Mouse (Mus musculus) embryo, embryonic 10.5 days (tissue): ENCODE measurements around the gene H2-Ke6.
"Not testable (repeated sequence)": the region's sequence is repeated elsewhere in the genome, so short reads cannot be mapped to it uniquely, and the experiment has no call there.

Experiments
- DNase-seq: peaks from one replicate; pipeline ENCODE4 v3.0.0-alpha.2; 2015; ENCODE audit warnings: low spot score

Gene H2-Ke6

DNA sequence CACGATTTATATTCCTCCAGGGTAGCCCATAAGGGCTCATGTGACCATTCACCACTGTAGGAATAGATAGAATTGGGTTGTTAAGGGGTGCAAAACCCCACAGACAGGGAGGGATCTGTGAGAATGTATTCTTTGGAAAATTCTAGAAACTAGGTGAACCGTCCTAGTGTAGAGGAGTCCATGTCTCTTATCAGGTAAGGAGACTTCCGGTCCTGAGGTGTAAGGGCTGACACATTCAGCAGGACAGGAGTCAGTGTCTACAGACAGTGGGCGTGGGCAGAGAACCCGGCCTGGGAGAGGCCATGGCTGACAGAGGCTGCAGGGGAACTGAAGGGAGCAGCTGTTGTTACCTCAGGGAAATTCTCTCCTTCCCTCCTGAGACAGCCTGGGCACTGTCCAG is 29.2 kb downstream of the H2-Ke6 start:
- not testable (repeated sequence) for DNase-seq

- DNase-seq: not testable (repeated sequence)
Observed at GRCm38 (mm10) chr17:33997025-33997424, 30.8 kb downstream of the H2-Ke6 start.

DNA sequence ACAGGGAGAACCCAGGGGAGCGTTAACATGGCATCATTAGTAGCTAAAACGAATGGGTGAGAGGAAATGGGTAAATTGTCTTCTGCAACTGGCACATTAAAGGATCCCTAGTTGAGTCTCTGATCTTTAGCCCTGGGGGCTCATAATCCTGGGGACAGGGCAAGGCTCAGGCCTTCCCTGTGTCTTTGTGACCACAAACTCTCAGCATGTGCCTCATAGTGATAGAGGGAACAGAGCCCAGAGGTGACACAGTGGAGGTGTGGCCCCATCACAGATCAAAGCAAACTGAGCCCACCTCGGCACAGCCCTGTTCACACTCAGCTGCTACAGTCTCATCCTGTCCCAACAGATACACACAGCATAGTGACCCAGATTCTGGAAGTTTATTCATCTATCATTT is 32.2 kb downstream of the H2-Ke6 start:
- no peak for DNase-seq

DNA sequence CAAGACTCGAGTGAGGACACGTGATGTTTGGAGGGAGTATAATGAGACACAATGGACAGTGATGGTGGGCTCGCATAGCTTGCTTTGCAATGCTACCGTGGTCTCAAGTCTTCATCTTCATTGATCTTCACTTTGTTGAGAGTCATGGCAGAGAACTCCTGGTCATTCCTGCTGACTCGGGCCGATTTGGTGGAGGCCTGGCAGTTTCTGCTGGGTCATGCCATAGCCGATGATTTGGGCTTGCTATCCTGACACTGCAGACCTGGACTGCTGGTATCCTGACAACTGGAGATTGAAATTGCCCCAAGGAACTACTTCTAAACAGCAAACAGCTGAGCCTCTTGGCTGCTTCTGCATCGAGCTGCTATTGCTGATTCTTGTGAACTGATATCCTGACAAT is 32.9 kb downstream of the H2-Ke6 start:
- no peak for DNase-seq

DNA sequence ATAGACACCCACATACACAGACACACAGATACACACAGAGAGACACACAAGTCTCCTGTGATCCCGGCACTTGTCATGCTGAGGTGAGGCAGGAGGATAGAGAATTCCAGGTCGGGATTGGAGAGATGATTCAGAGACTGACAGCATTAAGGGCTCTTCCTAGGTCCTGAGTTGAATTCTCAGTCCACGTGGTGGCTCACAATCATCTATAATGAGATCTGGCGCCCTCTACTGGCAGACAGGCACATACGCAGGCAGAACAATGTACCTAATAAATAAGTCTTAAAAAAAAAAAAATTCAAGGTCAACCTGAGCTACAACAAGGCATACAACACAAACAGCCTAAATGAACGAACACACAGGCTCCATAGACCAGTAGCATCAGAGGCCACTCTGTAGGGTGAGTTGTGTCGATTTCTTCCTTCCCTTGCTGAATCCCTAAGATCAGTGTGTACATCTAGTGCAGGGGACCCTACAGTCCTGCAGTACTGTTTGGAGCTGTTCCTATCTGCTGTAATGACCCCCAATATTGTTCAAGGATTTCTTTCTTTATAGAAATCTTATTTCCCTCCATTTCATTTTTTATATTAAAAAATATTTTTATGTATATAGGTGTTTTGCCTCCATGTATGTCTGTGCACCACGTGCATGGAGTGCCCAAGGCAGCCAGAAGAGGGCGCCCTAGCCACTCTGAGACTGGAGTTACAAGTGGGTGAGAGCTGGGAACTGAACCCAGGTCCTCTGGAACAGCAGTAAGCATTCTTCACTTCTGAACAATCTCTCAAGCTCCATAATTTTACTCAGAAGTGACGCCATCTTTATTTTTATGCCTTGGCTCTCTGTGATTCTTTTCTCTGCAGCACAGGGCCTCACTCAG is 35.8 kb downstream of the H2-Ke6 start:
- peak; percentile 91 for DNase-seq

DNA sequence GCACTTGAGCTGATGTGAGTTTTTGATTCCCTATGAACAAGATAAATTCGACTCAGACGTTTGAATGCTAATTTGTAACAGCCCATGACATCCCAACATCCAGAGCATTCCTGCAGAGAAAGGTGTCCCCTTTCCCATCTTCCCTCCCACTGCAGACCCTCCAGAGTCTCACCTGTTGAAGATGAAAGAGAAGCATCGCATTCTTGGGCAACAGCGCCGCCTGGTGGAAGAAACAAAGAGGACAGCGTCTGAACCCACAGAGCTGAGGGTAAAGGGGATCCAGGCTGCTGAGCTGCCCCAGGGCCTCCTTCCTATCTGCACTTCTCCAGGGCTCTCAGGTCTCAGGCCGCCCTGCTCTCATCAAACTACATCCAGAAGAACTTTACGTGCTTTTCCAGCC is 45.7 kb downstream of the H2-Ke6 start:
- DNase-seq: peak; percentile 77

GRCm38 (mm10) chr17:33981192-33981909 is 46.5 kb downstream of the H2-Ke6 start:
- peak; percentile 97 for DNase-seq

- no peak for DNase-seq
Observed at GRCm38 (mm10) chr17:33980181-33981035, 47.5 kb downstream of the H2-Ke6 start.

DNA sequence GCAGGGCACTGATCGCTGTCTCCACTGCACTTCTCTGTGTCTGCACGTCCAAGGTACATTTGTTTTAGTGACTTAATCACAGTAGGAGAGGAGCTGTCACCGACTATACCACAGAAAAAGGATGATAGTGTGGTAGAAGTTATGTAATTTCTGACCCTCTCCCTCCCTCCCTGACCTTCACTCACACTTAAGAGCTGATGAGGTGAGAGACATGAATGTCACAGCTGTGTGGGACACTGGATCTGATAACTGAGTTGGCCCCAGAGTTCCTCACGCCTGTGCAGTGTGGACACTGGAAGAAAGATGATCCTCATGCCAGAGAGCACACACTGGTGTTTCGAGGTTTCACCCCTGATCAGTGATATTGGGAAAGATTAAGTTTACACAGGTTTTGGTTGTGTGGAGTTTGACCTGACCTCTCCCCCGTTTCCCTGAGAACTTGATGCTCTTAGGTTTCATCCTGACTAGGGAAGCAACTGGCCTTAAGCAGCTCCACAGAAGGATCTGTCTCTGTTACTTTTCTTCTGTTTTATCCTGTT is 48.3 kb downstream of the H2-Ke6 start:
- no peak for DNase-seq

- peak; percentile 60 for DNase-seq
Observed at GRCm38 (mm10) chr17:33978631-33979031, 49.2 kb downstream of the H2-Ke6 start.

- no peak for DNase-seq
Observed at GRCm38 (mm10) chr17:33977861-33978557, 49.9 kb downstream of the H2-Ke6 start.
